Mouse (Mus musculus): ENCODE measurements around the gene Agpat1. TPM values are rescaled to one million over a fixed set of nuclear protein-coding genes. Genes with fewer than 3 reads are reported as not detected.

Agpat1 gene
- polyA plus RNA-seq, 2 experiments, result 53.3 to 150 TPM

DNA sequence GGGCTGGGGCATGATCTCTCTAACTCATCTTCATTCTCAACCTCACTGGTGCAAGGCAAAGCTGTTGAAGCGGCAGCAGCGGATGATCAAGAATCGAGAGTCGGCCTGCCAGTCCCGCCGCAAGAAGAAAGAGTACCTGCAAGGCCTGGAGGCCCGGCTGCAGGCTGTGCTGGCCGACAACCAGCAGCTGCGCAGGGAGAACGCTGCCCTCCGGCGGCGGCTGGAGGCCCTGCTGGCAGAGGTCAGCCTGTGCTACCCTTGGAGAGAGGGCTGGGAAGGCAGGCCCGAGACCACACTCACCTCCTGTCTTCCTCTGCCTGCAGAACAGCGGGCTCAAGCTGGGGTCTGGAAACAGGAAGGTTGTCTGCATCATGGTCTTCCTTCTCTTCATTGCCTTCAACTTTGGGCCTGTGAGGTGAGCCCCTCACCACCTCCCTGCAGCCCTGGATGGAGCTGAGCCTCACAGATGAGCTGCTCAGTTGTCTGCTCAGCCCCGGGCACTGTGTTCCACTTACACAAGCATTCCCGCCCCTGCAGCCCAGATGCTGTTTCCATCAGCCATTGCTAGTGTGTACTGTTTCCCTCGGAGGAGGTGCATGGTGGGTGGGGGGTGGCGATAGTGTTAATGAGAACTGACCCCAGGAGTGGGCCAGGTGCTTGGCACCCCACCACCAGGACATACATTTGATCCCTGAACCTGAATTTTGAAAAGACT is 47.6 kb downstream of the Agpat1 start:
- no peaks in the 10 kb centered on the region for H3K27me3 ChIP-seq (ENCODE audit: control insufficient read depth, insufficient read depth, low read length)
- TF ChIP-seq POLR2A (IDR thresholded peaks at IDR 0.05; ENCODE audit: borderline replicate concordance, extremely low read depth, insufficient read depth, insufficient read length), result no peak
- no peaks in the 10 kb centered on the region for H3K9me3 ChIP-seq (ENCODE audit: control insufficient read depth, low read length)
- H3K9ac ChIP-seq (ENCODE audit: low read depth, low read length, severe bottlenecking), result no peak overlapping the region
- ATAC-seq (ENCODE audit: low FRiP score, low read depth), result no peak
- H3K4me2 ChIP-seq (replicated peaks; ENCODE audit: low read depth, low read length, severe bottlenecking), result no peak overlapping the region
- DNase-seq (ENCODE audit: low spot score), result no peak
- no peak overlapping the region for H3K27ac ChIP-seq (replicated peaks; ENCODE audit: low read depth, low read length)
- H3K36me3 ChIP-seq (ENCODE audit: control insufficient read depth, insufficient read depth, low read length), result peaks cover 53% of the 10 kb centered on the region
- H3K4me3 ChIP-seq (replicated peaks; ENCODE audit: low read length), result no peak overlapping the region
- 51% methylated on average over 19 of the region's 19 CpGs for WGBS
- H3K4me1 ChIP-seq (ENCODE audit: control insufficient read depth, insufficient read depth, low read length), result peaks cover 6% of the 10 kb centered on the region; the same call in 1 of the 2 replicates

DNA sequence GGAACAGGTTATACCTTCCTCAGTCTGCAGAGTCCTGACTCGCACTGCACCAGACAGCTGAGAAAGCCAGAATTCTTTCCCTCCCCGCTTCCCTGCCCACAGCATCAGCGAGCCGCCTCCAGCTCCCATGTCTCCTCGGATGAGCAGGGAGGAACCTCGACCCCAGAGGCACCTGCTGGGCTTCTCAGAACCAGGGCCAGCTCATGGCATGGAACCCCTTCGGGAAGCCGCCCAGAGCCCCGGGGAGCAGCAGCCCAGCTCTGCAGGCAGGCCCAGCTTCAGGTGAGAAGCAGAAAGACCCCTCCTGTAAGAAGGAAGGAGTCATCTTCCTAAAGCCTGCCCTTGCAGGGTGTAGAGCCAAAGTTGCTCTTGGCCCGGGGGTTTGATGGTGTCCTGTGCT is 48.5 kb downstream of the Agpat1 start:
- H3K36me3 ChIP-seq (ENCODE audit: control insufficient read depth, insufficient read depth, low read length), result peaks cover 53% of the 10 kb centered on the region
- no peak overlapping the region for H3K4me2 ChIP-seq (replicated peaks; ENCODE audit: low read depth, low read length, severe bottlenecking)
- H3K4me3 ChIP-seq (replicated peaks; ENCODE audit: low read length), result no peak overlapping the region
- DNase-seq (ENCODE audit: low spot score), result no peak
- no peaks in the 10 kb centered on the region for H3K9me3 ChIP-seq (ENCODE audit: control insufficient read depth, low read length)
- H3K4me1 ChIP-seq (ENCODE audit: control insufficient read depth, insufficient read depth, low read length), result peaks cover 6% of the 10 kb centered on the region; the same call in 1 of the 2 replicates
- WGBS, result 91% methylated on average over 10 of the region's 10 CpGs
- no peaks in the 10 kb centered on the region for H3K27me3 ChIP-seq (ENCODE audit: control insufficient read depth, insufficient read depth, low read length)
- ATAC-seq (ENCODE audit: low FRiP score, low read depth), result no peak
- H3K27ac ChIP-seq (replicated peaks; ENCODE audit: low read depth, low read length), result no peak overlapping the region
- no peak for TF ChIP-seq POLR2A (IDR thresholded peaks at IDR 0.05; ENCODE audit: borderline replicate concordance, extremely low read depth, insufficient read depth, insufficient read length)
- no peak overlapping the region for H3K9ac ChIP-seq (ENCODE audit: low read depth, low read length, severe bottlenecking)

DNA sequence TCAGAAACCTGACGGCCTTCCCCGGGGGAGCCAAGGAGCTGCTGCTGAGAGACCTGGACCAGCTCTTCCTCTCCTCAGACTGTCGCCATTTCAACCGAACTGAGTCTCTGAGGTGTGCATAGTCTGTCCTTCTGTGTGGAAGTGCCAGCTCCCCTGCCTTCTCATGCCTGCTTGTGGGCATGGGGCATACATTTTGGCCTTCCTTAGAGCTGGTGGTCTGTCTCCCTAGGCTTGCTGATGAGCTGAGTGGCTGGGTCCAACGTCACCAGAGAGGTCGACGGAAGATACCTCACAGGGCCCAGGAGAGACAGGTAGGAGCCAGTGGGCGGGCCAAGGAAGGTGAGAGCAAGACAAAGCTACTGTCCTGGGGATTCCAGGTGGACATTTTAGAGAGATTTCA is 48.9 kb downstream of the Agpat1 start:
- no peak for TF ChIP-seq POLR2A (IDR thresholded peaks at IDR 0.05; ENCODE audit: borderline replicate concordance, extremely low read depth, insufficient read depth, insufficient read length)
- H3K4me2 ChIP-seq (replicated peaks; ENCODE audit: low read depth, low read length, severe bottlenecking), result no peak overlapping the region
- H3K4me1 ChIP-seq (ENCODE audit: control insufficient read depth, insufficient read depth, low read length), result peaks cover 3% of the 10 kb centered on the region; the same call in 1 of the 2 replicates
- WGBS, result 95% methylated on average over 8 of the region's 8 CpGs
- H3K36me3 ChIP-seq (ENCODE audit: control insufficient read depth, insufficient read depth, low read length), result peaks cover 53% of the 10 kb centered on the region
- H3K9me3 ChIP-seq (ENCODE audit: control insufficient read depth, low read length), result no peaks in the 10 kb centered on the region
- no peaks in the 10 kb centered on the region for H3K27me3 ChIP-seq (ENCODE audit: control insufficient read depth, insufficient read depth, low read length)
- H3K27ac ChIP-seq (replicated peaks; ENCODE audit: low read depth, low read length), result no peak overlapping the region
- ATAC-seq (ENCODE audit: low FRiP score, low read depth) (no peak), DNase-seq (ENCODE audit: low spot score) (no peak)
- no peak overlapping the region for H3K4me3 ChIP-seq (replicated peaks; ENCODE audit: low read length)
- H3K9ac ChIP-seq (ENCODE audit: low read depth, low read length, severe bottlenecking), result no peak overlapping the region

DNA sequence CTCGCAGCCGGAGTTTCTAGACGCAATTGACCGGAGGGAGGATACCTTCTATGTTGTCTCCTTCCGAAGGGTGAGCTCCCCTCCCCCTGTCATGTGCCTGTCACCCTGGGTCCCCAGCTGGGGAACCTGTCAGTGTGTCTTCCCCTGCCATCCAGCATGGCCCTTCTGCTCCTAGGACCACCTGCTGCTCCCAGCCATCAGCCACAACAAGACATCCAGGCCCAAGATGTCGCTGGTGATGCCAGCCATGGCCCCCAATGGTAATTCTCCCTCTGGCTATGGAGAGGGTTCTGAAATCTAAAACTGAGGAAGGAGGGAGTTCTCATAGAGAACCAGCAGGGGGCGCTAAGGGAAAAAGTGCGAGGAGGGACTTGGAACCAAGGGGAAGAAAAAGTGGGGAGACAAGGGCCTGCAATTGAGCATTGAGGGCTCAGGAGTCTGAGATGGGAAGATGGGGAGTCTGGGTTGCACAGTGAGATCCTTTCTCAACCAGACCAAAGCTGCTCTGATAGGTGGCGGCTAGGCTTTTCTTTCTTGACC is 49.8 kb downstream of the Agpat1 start:
- H3K4me3 ChIP-seq (replicated peaks; ENCODE audit: low read length), result no peak overlapping the region
- no peaks in the 10 kb centered on the region for H3K27me3 ChIP-seq (ENCODE audit: control insufficient read depth, insufficient read depth, low read length)
- no peaks in the 10 kb centered on the region for H3K9me3 ChIP-seq (ENCODE audit: control insufficient read depth, low read length)
- no peak overlapping the region for H3K27ac ChIP-seq (replicated peaks; ENCODE audit: low read depth, low read length)
- DNase-seq (ENCODE audit: low spot score) (peak; percentile 57), ATAC-seq (ENCODE audit: low FRiP score, low read depth) (no peak)
- H3K4me2 ChIP-seq (replicated peaks; ENCODE audit: low read depth, low read length, severe bottlenecking), result no peak overlapping the region
- peaks cover 48% of the 10 kb centered on the region for H3K36me3 ChIP-seq (ENCODE audit: control insufficient read depth, insufficient read depth, low read length)
- no peak overlapping the region for H3K9ac ChIP-seq (ENCODE audit: low read depth, low read length, severe bottlenecking)
- WGBS, result 64% methylated on average over 9 of the region's 9 CpGs
- no peak for TF ChIP-seq POLR2A (IDR thresholded peaks at IDR 0.05; ENCODE audit: borderline replicate concordance, extremely low read depth, insufficient read depth, insufficient read length)
- H3K4me1 ChIP-seq (ENCODE audit: control insufficient read depth, insufficient read depth, low read length), result no peaks in the 10 kb centered on the region

DNA sequence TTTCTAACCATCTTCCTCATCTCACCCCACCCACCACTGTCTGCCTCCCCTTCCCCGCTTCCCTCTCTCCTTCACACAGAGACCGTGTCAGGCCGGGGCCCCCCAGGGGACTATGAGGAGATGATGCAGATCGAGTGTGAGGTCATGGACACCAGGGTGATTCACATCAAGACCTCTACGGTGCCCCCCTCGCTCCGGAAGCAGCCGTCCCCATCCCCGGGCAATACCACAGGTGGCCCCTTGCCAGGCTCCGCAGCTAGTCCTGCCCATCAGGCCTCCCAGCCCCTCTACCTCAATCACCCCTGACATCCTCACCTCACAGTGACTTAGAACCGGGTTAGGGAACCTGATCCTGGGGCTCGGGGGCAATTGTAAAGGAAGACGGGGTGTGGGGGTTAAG is 50.3 kb downstream of the Agpat1 start:
- no peak overlapping the region for H3K9ac ChIP-seq (ENCODE audit: low read depth, low read length, severe bottlenecking)
- 94% methylated on average over 13 of the region's 13 CpGs for WGBS
- H3K9me3 ChIP-seq (ENCODE audit: control insufficient read depth, low read length), result no peaks in the 10 kb centered on the region
- no peaks in the 10 kb centered on the region for H3K4me1 ChIP-seq (ENCODE audit: control insufficient read depth, insufficient read depth, low read length)
- H3K27me3 ChIP-seq (ENCODE audit: control insufficient read depth, insufficient read depth, low read length), result 0 out of 2 replicates have a peak, but pooled peaks cover 6% of the 10 kb centered on the region
- H3K36me3 ChIP-seq (ENCODE audit: control insufficient read depth, insufficient read depth, low read length), result peaks cover 42% of the 10 kb centered on the region
- ATAC-seq (ENCODE audit: low FRiP score, low read depth) (no peak), DNase-seq (ENCODE audit: low spot score) (no peak)
- no peak for TF ChIP-seq POLR2A (IDR thresholded peaks at IDR 0.05; ENCODE audit: borderline replicate concordance, extremely low read depth, insufficient read depth, insufficient read length)
- no peak overlapping the region for H3K27ac ChIP-seq (replicated peaks; ENCODE audit: low read depth, low read length)
- H3K4me3 ChIP-seq (replicated peaks; ENCODE audit: low read length), result no peak overlapping the region
- H3K4me2 ChIP-seq (replicated peaks; ENCODE audit: low read depth, low read length, severe bottlenecking), result no peak overlapping the region

Data from limb, embryonic 14.5 days (tissue).